9 mouse cellular contexts compared by ENCODE assay signal in the genomic region with DNA sequence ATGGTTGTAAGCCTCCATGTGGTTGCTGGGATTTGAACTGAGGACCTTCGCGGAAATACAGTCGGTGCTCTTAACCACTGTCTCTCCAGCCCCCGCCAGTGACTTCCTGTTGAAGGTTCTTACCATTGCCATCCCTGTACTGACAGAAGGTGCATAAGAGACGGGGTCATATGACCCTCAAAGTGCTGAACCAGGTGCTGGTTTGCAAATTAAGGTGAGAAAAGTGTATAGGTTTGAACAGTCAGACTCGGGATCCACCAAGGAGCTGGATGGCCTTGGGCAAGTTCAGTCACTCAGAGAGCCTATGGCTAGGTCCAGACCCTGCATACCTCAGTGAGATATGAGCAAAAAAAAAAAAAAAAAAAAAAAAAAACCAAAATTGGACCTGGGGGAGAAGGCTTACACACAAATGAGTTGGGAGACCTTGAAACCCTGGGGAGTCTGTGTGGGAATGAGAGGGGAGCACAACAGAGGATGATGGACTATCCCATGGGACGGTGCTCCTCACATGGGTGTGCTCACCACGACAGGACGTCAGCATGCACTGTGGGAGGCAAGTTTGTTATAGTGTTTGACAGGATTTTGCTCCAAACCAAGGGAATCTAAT. TPM values are rescaled to one million over a fixed set of nuclear protein-coding genes. Genes with fewer than 3 reads are reported as not detected.
DNase-seq lines count a peak whose midpoint lies in the region; ATAC-seq and TF ChIP-seq lines count a peak whose summit lies in the region.
"Had no signal": no experiment of that assay in that cellular context is flagged by ENCODE, and none has a peak within 500 bp of the region (broad histone marks: within the 10 kb centered on the region; RNA-seq: fewer than 3 reads in every experiment).

No protein-coding gene starts in this region.

- H3K4me1 ChIP-seq in heart, adult 2 months (ENCODE audit: control insufficient read depth, insufficient read depth, low read length), result peaks cover 5% of the 10 kb centered on the region; the same call in 1 of the 2 replicates
- H3K4me1 ChIP-seq in lung, embryonic 15.5 days, result 0 out of 2 replicates have a peak, but pooled peaks cover 2% of the 10 kb centered on the region
- no peaks in the 10 kb centered on the region for H3K4me1 ChIP-seq in intestine, embryonic 15.5 days (replicated peaks)
- H3K4me1 ChIP-seq in olfactory bulb, adult 2 months (ENCODE audit: control insufficient read depth, insufficient read depth, low read length), result peaks cover 7% of the 10 kb centered on the region; the same call in 1 of the 2 replicates

- H3K9me3 ChIP-seq in lung, embryonic 15.5 days, result no peaks in the 10 kb centered on the region
- H3K9me3 ChIP-seq in intestine, embryonic 15.5 days, result no peaks in the 10 kb centered on the region

- intact Hi-C loops in heart, adult 2 months (cut with DNase I), result no loop called here

- no peak for ATAC-seq in lung, embryonic 15.5 days (ENCODE audit: borderline replicate concordance, extremely low read depth, low FRiP score, low TSS enrichment)
- no peak for ATAC-seq in intestine, embryonic 15.5 days

- TF ChIP-seq CTCF in heart, adult 2 months (IDR thresholded peaks at IDR 0.05), result no peak
- no peak for TF ChIP-seq CTCF in olfactory bulb, adult 2 months (IDR thresholded peaks at IDR 0.05; ENCODE audit: insufficient read depth, low read depth, low read length)

- H3K4me2 ChIP-seq in lung, embryonic 15.5 days, result 0 out of 2 replicates have a peak overlapping the region, but pooled peaks have one; percentile 39
- H3K4me2 ChIP-seq in intestine, embryonic 15.5 days (replicated peaks), result 0 out of 2 replicates have a peak overlapping the region, but pooled peaks have one; percentile 34
- H3K4me2 ChIP-seq: hindbrain, embryonic 14.5 days had no signal

- peak overlapping the region; percentile 39 for H3K9ac ChIP-seq in heart, adult 2 months (ENCODE audit: low read depth, low read length)
- H3K9ac ChIP-seq in lung, embryonic 15.5 days, result no peak overlapping the region
- H3K9ac ChIP-seq in intestine, embryonic 15.5 days, result no peak overlapping the region
- H3K9ac ChIP-seq: hindbrain, embryonic 14.5 days had no signal

- TF ChIP-seq POLR2A in heart, adult 2 months (IDR thresholded peaks at IDR 0.05; ENCODE audit: insufficient read depth, low read depth, low read length), result no peak
- no peak for TF ChIP-seq POLR2A in olfactory bulb, adult 2 months (IDR thresholded peaks at IDR 0.05; ENCODE audit: insufficient read depth, low read depth, low read length)

- no peak for DNase-seq in heart, adult 2 months
- no peak for DNase-seq in heart, adult 11 months
- DNase-seq in lung, postnatal 25 days (ENCODE audit: low spot score), result no peak
- no peak for DNase-seq in frontal cortex, postnatal 25 days (ENCODE audit: low spot score in 2 of 2)
- no peak for DNase-seq in right cerebral cortex, postnatal 36 days (ENCODE audit: low spot score in 2 of 2)

- peak overlapping the region; percentile 84 for H3K27ac ChIP-seq in heart, adult 2 months
- H3K27ac ChIP-seq in lung, embryonic 15.5 days, result peak overlapping the region; percentile 55
- no peak overlapping the region for H3K27ac ChIP-seq in intestine, embryonic 15.5 days
- H3K27ac ChIP-seq in olfactory bulb, adult 2 months (ENCODE audit: insufficient read depth, low read depth, low read length), result 0 out of 2 replicates have a peak overlapping the region, but pooled peaks have one; percentile 9
- H3K27ac ChIP-seq: hindbrain, embryonic 14.5 days had no signal

- H3K27me3 ChIP-seq in heart, adult 2 months (ENCODE audit: control insufficient read depth, insufficient read depth, low read length), result no peaks in the 10 kb centered on the region
- no peaks in the 10 kb centered on the region for H3K27me3 ChIP-seq in lung, embryonic 15.5 days
- H3K27me3 ChIP-seq in intestine, embryonic 15.5 days (replicated peaks), result no peaks in the 10 kb centered on the region

- H3K79me2 ChIP-seq in heart, adult 2 months (replicated peaks; ENCODE audit: control insufficient read depth, insufficient read depth, low read length), result no peaks in the 10 kb centered on the region

- TF ChIP-seq EP300 in heart, adult 2 months (IDR thresholded peaks at IDR 0.05; ENCODE audit: insufficient read depth, low read depth, low read length), result no peak

- 78% methylated on average over 9 of the region's 9 CpGs for WGBS in heart, adult 2 months
- 82% methylated on average over 9 of the region's 9 CpGs for WGBS in lung, embryonic 15.5 days
- WGBS in intestine, embryonic 15.5 days, result 93% methylated on average over 9 of the region's 9 CpGs
- 92% methylated on average over 9 of the region's 9 CpGs for WGBS in olfactory bulb, adult 2 months

- H3K36me3 ChIP-seq in heart, adult 2 months (ENCODE audit: control insufficient read depth, insufficient read depth, low read length), result no peaks in the 10 kb centered on the region
- no peaks in the 10 kb centered on the region for H3K36me3 ChIP-seq in lung, embryonic 15.5 days
- H3K36me3 ChIP-seq in intestine, embryonic 15.5 days, result no peaks in the 10 kb centered on the region

- H3K4me3 ChIP-seq in heart, adult 2 months, result peak overlapping the region; percentile 43
- H3K4me3 ChIP-seq in lung, embryonic 15.5 days, result no peak overlapping the region
- no peak overlapping the region for H3K4me3 ChIP-seq in intestine, embryonic 15.5 days (replicated peaks)
- no peak overlapping the region for H3K4me3 ChIP-seq in olfactory bulb, adult 2 months (ENCODE audit: insufficient read depth, low read depth, low read length)

RNA-seq across cellular contexts. Expression of gene Smpdl3b, which starts 10.0 kb away (rescaled TPM):
- under 1 TPM; 0.82 to 0.86 TPM for total RNA-seq in heart, adult 2 months (2021)
- 1.3 TPM in 2 replicates for polyA plus RNA-seq in heart, adult 2 months (2012; rRNA removed)
- polyA plus RNA-seq in lung, embryonic 15.5 days (2015; fragmentation: Nextera tagmentation; extraction: Ambion mirVana), result 6.4 and 6.7 TPM in 2 replicates
- polyA plus RNA-seq in intestine, embryonic 15.5 days (2015; fragmentation: Nextera tagmentation; extraction: Ambion mirVana), result 5.7 TPM in 2 replicates
- not detected in 2 replicates for polyA plus RNA-seq in olfactory bulb, adult 2 months (2012; ENCODE audit: insufficient read depth, insufficient read length, low replicate concordance, missing spikeins)

RNA-seq across cellular contexts. Expression of gene Xkr8, which starts 14.7 kb away (rescaled TPM):
- total RNA-seq in heart, adult 2 months (2021), result 1 to 10 TPM; 1.2 to 2.9 TPM
- 1.6 and 3.3 TPM in 2 replicates for polyA plus RNA-seq in heart, adult 2 months (2012; rRNA removed)
- polyA plus RNA-seq in lung, embryonic 15.5 days (2015; fragmentation: Nextera tagmentation; extraction: Ambion mirVana), result 5.1 TPM in 2 replicates
- polyA plus RNA-seq in intestine, embryonic 15.5 days (2015; fragmentation: Nextera tagmentation; extraction: Ambion mirVana), result 4.0 TPM in 2 replicates
- polyA plus RNA-seq in olfactory bulb, adult 2 months (2012; ENCODE audit: insufficient read depth, insufficient read length, low replicate concordance, missing spikeins), result not detected in 2 replicates

RNA-seq across cellular contexts. Expression of gene Rpa2, which starts 21.1 kb away (rescaled TPM):
- total RNA-seq in heart, adult 2 months (2021), result 10 to 100 TPM; 10.5 to 12.4 TPM
- polyA plus RNA-seq in heart, adult 2 months (2012; rRNA removed), result 9.9 and 14.9 TPM in 2 replicates
- polyA plus RNA-seq in lung, embryonic 15.5 days (2015; fragmentation: Nextera tagmentation; extraction: Ambion mirVana), result 111 TPM in 2 replicates
- polyA plus RNA-seq in intestine, embryonic 15.5 days (2015; fragmentation: Nextera tagmentation; extraction: Ambion mirVana), result 85.5 and 88.1 TPM in 2 replicates
- polyA plus RNA-seq in olfactory bulb, adult 2 months (2012; ENCODE audit: insufficient read depth, insufficient read length, low replicate concordance, missing spikeins), result not detected in 2 replicates

RNA-seq across cellular contexts. Expression of gene Themis2, which starts 49.2 kb away (rescaled TPM):
- 1 to 10 TPM; 1.7 to 2.1 TPM for total RNA-seq in heart, adult 2 months (2021)
- polyA plus RNA-seq in heart, adult 2 months (2012; rRNA removed), result 2.4 and 4.5 TPM in 2 replicates
- 0.89 and 0.96 TPM in 2 replicates for polyA plus RNA-seq in lung, embryonic 15.5 days (2015; fragmentation: Nextera tagmentation; extraction: Ambion mirVana)
- polyA plus RNA-seq in intestine, embryonic 15.5 days (2015; fragmentation: Nextera tagmentation; extraction: Ambion mirVana), result 1.7 and 2.0 TPM in 2 replicates
- polyA plus RNA-seq in olfactory bulb, adult 2 months (2012; ENCODE audit: insufficient read depth, insufficient read length, low replicate concordance, missing spikeins), result not detected in 2 replicates

Comparison
In these comparisons a context has a peak if more than half of its experiments do, and no peak if none do; other contexts are left out.
1. RNA of gene Rpa2, which starts 21.1 kb away (polyA plus RNA-seq): 111 TPM in lung, embryonic 15.5 days, 85.5 to 88.1 TPM in intestine, embryonic 15.5 days and 9.9 to 14.9 TPM in heart, adult 2 months; not detected in olfactory bulb, adult 2 months; every median in the first group is over 10 times any median in the second.